Mouse (Mus musculus): ENCODE measurements around the gene Cst8. TPM values are rescaled to one million over a fixed set of nuclear protein-coding genes. Genes with fewer than 3 reads are reported as not detected.

Gene Cst8
- polyA plus RNA-seq, 1 experiment from 2014 or later: not detected

GRCm38 (mm10) chr2:148801491-148801921 lies 2.9 kb downstream of the Cst8 start:
- WGBS: 75% methylated on average over 3 of the region's 3 CpGs
- Histone ChIP-seq H3K27me3 (ENCODE audit: control insufficient read depth, insufficient read depth, low read length) (no peaks in the 10 kb centered on the region), H3K4me3 (ENCODE audit: low read depth, low read length) (no peak overlapping the region), H3K27ac (ENCODE audit: low read depth, low read length) (no peak overlapping the region), H3K9ac (replicated peaks; ENCODE audit: low read depth, low read length) (no peak overlapping the region), H3K4me1 (ENCODE audit: control insufficient read depth, insufficient read depth, low read length) (no peaks in the 10 kb centered on the region), H3K4me2 (ENCODE audit: low read depth, low read length) (no peak overlapping the region), H3K9me3 (ENCODE audit: control insufficient read depth, low read length) (no peaks in the 10 kb centered on the region), H3K36me3 (ENCODE audit: control insufficient read depth, insufficient read depth, low read length) (no peaks in the 10 kb centered on the region)
- no peak for ATAC-seq (ENCODE audit: low read depth)

- WGBS: 73% methylated on average over 6 of the region's 6 CpGs
- H3K27ac ChIP-seq (ENCODE audit: low read depth, low read length): no peak overlapping the region
- H3K9me3 ChIP-seq (ENCODE audit: control insufficient read depth, low read length): no peaks in the 10 kb centered on the region
- ATAC-seq (ENCODE audit: low read depth): no peak
- H3K4me2 ChIP-seq (ENCODE audit: low read depth, low read length): no peak overlapping the region
- H3K36me3 ChIP-seq (ENCODE audit: control insufficient read depth, insufficient read depth, low read length): no peaks in the 10 kb centered on the region
- no peaks in the 10 kb centered on the region for H3K27me3 ChIP-seq (ENCODE audit: control insufficient read depth, insufficient read depth, low read length)
- H3K4me3 ChIP-seq (ENCODE audit: low read depth, low read length): no peak overlapping the region
- H3K9ac ChIP-seq (replicated peaks; ENCODE audit: low read depth, low read length): no peak overlapping the region
- H3K4me1 ChIP-seq (ENCODE audit: control insufficient read depth, insufficient read depth, low read length): no peaks in the 10 kb centered on the region
These were observed 8.1 kb downstream of the Cst8 start for GRCm38 (mm10) chr2:148806696-148807095.

GRCm38 (mm10) chr2:148819909-148820308 lies 21.3 kb downstream of the Cst8 start, which contains the start of gene Cst13:
Cst13 (plus strand) TSS chr2:148820081.
- H3K36me3 ChIP-seq (ENCODE audit: control insufficient read depth, insufficient read depth, low read length): no peaks in the 10 kb centered on the region
- H3K9ac ChIP-seq (replicated peaks; ENCODE audit: low read depth, low read length): no peak within 1 kb of the TSS
- no peak within 1 kb of the TSS for H3K4me3 ChIP-seq (ENCODE audit: low read depth, low read length)
- H3K4me1 ChIP-seq (ENCODE audit: control insufficient read depth, insufficient read depth, low read length): no peaks in the 10 kb centered on the region
- H3K4me2 ChIP-seq (ENCODE audit: low read depth, low read length): no peak within 1 kb of the TSS
- H3K27ac ChIP-seq (ENCODE audit: low read depth, low read length): no peak within 1 kb of the TSS
- H3K27me3 ChIP-seq (ENCODE audit: control insufficient read depth, insufficient read depth, low read length): no peaks in the 10 kb centered on the region
- ATAC-seq (ENCODE audit: low read depth): no peak
- H3K9me3 ChIP-seq (ENCODE audit: control insufficient read depth, low read length): no peaks in the 10 kb centered on the region

GRCm38 (mm10) chr2:148825986-148826385 lies 27.4 kb downstream of the Cst8 start:
- Histone ChIP-seq H3K9me3 (ENCODE audit: control insufficient read depth, low read length) (no peaks in the 10 kb centered on the region), H3K4me2 (ENCODE audit: low read depth, low read length) (no peak overlapping the region), H3K4me1 (ENCODE audit: control insufficient read depth, insufficient read depth, low read length) (no peaks in the 10 kb centered on the region), H3K9ac (replicated peaks; ENCODE audit: low read depth, low read length) (no peak overlapping the region), H3K36me3 (ENCODE audit: control insufficient read depth, insufficient read depth, low read length) (no peaks in the 10 kb centered on the region), H3K27me3 (ENCODE audit: control insufficient read depth, insufficient read depth, low read length) (no peaks in the 10 kb centered on the region), H3K4me3 (ENCODE audit: low read depth, low read length) (no peak overlapping the region), H3K27ac (ENCODE audit: low read depth, low read length) (no peak overlapping the region)
- ATAC-seq (ENCODE audit: low read depth): no peak
- WGBS: 71% methylated on average over 1 of the region's 1 CpGs

DNA sequence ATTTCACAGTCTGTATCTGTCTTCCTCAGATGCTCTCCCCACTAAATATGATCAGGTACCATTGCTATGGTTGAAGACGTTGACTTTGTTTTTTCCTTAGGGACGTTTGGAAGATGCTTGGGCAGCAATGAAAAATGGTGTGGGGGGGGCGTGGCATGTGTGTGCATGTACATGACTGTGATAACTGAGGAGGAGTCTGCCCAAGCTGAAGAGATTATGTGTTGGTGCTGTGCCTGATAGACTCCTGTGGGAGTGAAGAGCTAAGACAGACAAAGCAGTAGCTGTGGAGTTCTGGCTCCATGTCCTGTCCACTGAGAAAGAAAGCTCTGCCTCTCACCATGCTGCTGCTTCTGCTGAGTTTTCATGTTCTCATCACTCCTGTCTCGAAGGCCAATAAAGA lies 36.3 kb downstream of the Cst8 start, which contains the start of gene Cst9:
Gene Cst9 (plus strand): TSS at position 236 of the 400 bp plus-strand sequence.
- Histone ChIP-seq H3K27me3 (ENCODE audit: control insufficient read depth, insufficient read depth, low read length) (no peaks in the 10 kb centered on the region), H3K9ac (replicated peaks; ENCODE audit: low read depth, low read length) (no peak within 1 kb of the TSS), H3K9me3 (ENCODE audit: control insufficient read depth, low read length) (no peaks in the 10 kb centered on the region), H3K36me3 (ENCODE audit: control insufficient read depth, insufficient read depth, low read length) (no peaks in the 10 kb centered on the region), H3K4me1 (ENCODE audit: control insufficient read depth, insufficient read depth, low read length) (no peaks in the 10 kb centered on the region), H3K4me3 (ENCODE audit: low read depth, low read length) (no peak within 1 kb of the TSS), H3K4me2 (ENCODE audit: low read depth, low read length) (no peak within 1 kb of the TSS), H3K27ac (ENCODE audit: low read depth, low read length) (no peak within 1 kb of the TSS)
- 75% methylated on average over 4 of the region's 4 CpGs for WGBS
- ATAC-seq (ENCODE audit: low read depth): no peak

- H3K4me3 ChIP-seq (ENCODE audit: low read depth, low read length): no peak overlapping the region
These were observed 39.6 kb downstream of the Cst8 start for GRCm38 (mm10) chr2:148838075-148838777.

DNA sequence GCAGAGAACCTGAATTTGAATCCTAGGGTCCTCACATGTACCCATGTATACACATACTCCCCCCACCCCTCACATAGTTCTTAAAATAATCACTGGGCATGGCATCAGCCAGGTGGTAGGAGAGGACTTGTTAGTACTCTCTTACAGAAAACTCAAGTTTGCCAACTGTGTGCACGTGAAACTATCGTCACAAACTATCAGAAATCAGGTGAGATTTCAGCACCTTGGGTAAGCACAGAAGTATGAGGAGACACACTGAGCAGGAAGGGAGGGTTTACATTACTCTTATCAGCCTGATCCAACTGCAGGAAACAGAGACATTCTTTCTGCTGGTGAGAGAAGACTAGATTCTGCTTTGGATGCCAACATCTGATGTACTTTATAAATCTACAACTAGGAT lies 40.6 kb downstream of the Cst8 start:
- no peaks in the 10 kb centered on the region for H3K9me3 ChIP-seq (ENCODE audit: control insufficient read depth, low read length)
- ATAC-seq (ENCODE audit: low read depth): no peak
- no peak overlapping the region for H3K9ac ChIP-seq (replicated peaks; ENCODE audit: low read depth, low read length)
- H3K27me3 ChIP-seq (ENCODE audit: control insufficient read depth, insufficient read depth, low read length): no peaks in the 10 kb centered on the region
- H3K27ac ChIP-seq (ENCODE audit: low read depth, low read length): no peak overlapping the region
- H3K4me2 ChIP-seq (ENCODE audit: low read depth, low read length): no peak overlapping the region
- H3K36me3 ChIP-seq (ENCODE audit: control insufficient read depth, insufficient read depth, low read length): no peaks in the 10 kb centered on the region
- 93% methylated on average over 2 of the region's 2 CpGs for WGBS
- no peak overlapping the region for H3K4me3 ChIP-seq (ENCODE audit: low read depth, low read length)
- no peaks in the 10 kb centered on the region for H3K4me1 ChIP-seq (ENCODE audit: control insufficient read depth, insufficient read depth, low read length)

More at GRCm38 (mm10) chr2:148838075-148838777, 39.6 kb downstream of the Cst8 start:
- Histone ChIP-seq H3K4me2 (ENCODE audit: low read depth, low read length) (no peak overlapping the region), H3K9ac (replicated peaks; ENCODE audit: low read depth, low read length) (no peak overlapping the region), H3K4me1 (ENCODE audit: control insufficient read depth, insufficient read depth, low read length) (no peaks in the 10 kb centered on the region), H3K27me3 (ENCODE audit: control insufficient read depth, insufficient read depth, low read length) (no peaks in the 10 kb centered on the region), H3K9me3 (ENCODE audit: control insufficient read depth, low read length) (no peaks in the 10 kb centered on the region), H3K36me3 (ENCODE audit: control insufficient read depth, insufficient read depth, low read length) (no peaks in the 10 kb centered on the region), H3K27ac (ENCODE audit: low read depth, low read length) (no peak overlapping the region)
- no peak for ATAC-seq (ENCODE audit: low read depth)
- 88% methylated on average over 5 of the region's 5 CpGs for WGBS

DNA sequence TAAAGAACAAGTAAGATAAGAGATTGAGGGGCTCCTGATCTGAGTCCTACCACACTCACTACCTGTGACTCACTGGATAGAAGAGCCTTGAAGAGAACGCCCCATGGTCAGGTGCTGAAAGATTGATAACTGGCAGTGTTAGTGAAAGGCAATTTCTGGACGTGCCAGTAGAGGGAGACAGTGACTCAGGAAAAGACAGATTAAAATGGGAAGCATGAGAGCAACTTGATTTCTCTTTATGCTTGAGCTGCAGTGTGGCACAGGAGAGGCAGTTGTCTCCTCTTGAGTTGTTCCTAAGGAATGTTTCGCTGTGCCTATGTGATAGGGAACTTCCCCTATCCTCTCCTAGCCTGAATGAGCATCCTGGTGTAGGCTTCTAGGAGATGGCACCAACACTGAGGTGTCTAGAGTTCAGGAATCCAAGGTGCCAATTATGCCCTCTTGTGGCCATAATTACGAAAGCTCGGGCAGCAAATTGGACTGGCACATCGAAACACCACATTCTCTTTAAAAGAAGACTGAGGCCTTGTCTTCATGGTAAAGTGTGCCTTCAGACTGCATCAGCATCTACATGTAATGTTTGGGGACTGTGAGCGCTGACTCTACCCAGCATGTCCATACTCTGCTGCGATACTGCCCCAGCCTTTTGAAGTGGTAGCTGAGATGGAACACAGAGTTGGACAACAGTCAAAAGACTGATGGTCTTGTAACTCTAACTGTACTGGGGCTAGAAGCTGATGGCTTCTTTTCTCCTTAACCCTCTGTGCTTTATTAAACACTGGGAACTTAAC lies 52.7 kb downstream of the Cst8 start:
- no peaks in the 10 kb centered on the region for H3K9me3 ChIP-seq (ENCODE audit: control insufficient read depth, low read length)
- 44% methylated on average over 8 of the region's 8 CpGs for WGBS
- peak; percentile 79 for ATAC-seq (ENCODE audit: low read depth)
- H3K36me3 ChIP-seq (ENCODE audit: control insufficient read depth, insufficient read depth, low read length): no peaks in the 10 kb centered on the region
- H3K9ac ChIP-seq (replicated peaks; ENCODE audit: low read depth, low read length): no peak overlapping the region
- no peak overlapping the region for H3K4me3 ChIP-seq (ENCODE audit: low read depth, low read length)
- no peaks in the 10 kb centered on the region for H3K4me1 ChIP-seq (ENCODE audit: control insufficient read depth, insufficient read depth, low read length)
- H3K4me2 ChIP-seq (ENCODE audit: low read depth, low read length): no peak overlapping the region
- H3K27me3 ChIP-seq (ENCODE audit: control insufficient read depth, insufficient read depth, low read length): no peaks in the 10 kb centered on the region
- no peak overlapping the region for H3K27ac ChIP-seq (ENCODE audit: low read depth, low read length)

Measured in neural tube, embryonic 14.5 days (tissue).